Mouse (Mus musculus) liver, embryonic 14.5 days (tissue): ENCODE results near the gene Gm10234. TPM values are rescaled to one million over a fixed set of nuclear protein-coding genes. Genes with fewer than 3 reads are reported as not detected.

Experiments used
- ATAC-seq: fragments of 200-750 bp; cut with Nextera tagmentation; 2 replicates; pipeline ENCODE4 v1.8.0; 2017; ENCODE audit warnings: moderate number of reproducible peaks, mild to moderate bottlenecking, moderate library complexity; ENCODE audit not compliant: insufficient read depth
- DNase-seq, 3 experiments: peaks; one replicate each; pipeline ENCODE4 v3.0.0-alpha.2; 2012 to 2013; ENCODE audit warnings: low read depth in 3 of 3, low spot score in 3 of 3
- H3K27ac ChIP-seq: fragments of 300-500 bp; sonication (generic); 2 replicates; pipeline ENCODE4 v1.5.1; 2014; ENCODE audit warnings: moderate library complexity, mild to moderate bottlenecking, control low read depth, inconsistent platforms
- H3K27me3 ChIP-seq: fragments of 300-500 bp; sonication (generic); 2 replicates; pipeline ENCODE4 v1.6.1; 2014; ENCODE audit warnings: mild to moderate bottlenecking, low read length, moderate library complexity; ENCODE audit not compliant: control insufficient read depth, insufficient read depth
- H3K36me3 ChIP-seq: fragments of 300-500 bp; sonication (generic); replicated peaks from 2 replicates; pipeline ENCODE4 v1.6.1; 2014; ENCODE audit warnings: low read depth; ENCODE audit not compliant: control insufficient read depth, insufficient read depth
- H3K4me1 ChIP-seq, 2 experiments: fragments of 200-500 bp in 1 of 2; fragments of 300-500 bp in 1 of 2; sonication (generic) in 1 of 2; replicated peaks; 2 replicates each; pipeline ENCODE4 v1.6.1; 2012 to 2014; ENCODE audit warnings: antibody characterized with exemption in 1 of 2, inconsistent platforms in 1 of 2, low read length in 1 of 2; ENCODE audit not compliant: control insufficient read depth in 2 of 2, insufficient read depth in 2 of 2
- H3K4me2 ChIP-seq: fragments of 300-500 bp; sonication (generic); 2 replicates; pipeline ENCODE4 v1.6.1; 2014; ENCODE audit warnings: low read depth, mild to moderate bottlenecking, control low read depth, moderate library complexity
- H3K4me3 ChIP-seq, 2 experiments: fragments of 200-500 bp in 1 of 2; fragments of 300-500 bp in 1 of 2; sonication (generic) in 1 of 2; 2 replicates each; pipeline ENCODE4 v1.5.1; 2012 to 2014; ENCODE audit warnings: low read depth in 2 of 2, low read length in 2 of 2, mild to moderate bottlenecking in 2 of 2, control low read depth in 1 of 2, inconsistent platforms in 1 of 2, moderate library complexity in 1 of 2; ENCODE audit not compliant: insufficient read depth in 1 of 2
- H3K9ac ChIP-seq: fragments of 300-500 bp; sonication (generic); replicated peaks from 2 replicates; pipeline ENCODE4 v1.6.1; 2014; ENCODE audit warnings: mild to moderate bottlenecking, control low read depth, moderate library complexity
- H3K9me3 ChIP-seq: fragments of 300-500 bp; sonication (generic); 2 replicates; pipeline ENCODE4 v1.6.1; 2016; ENCODE audit warnings: low read length, mixed read lengths; ENCODE audit not compliant: control insufficient read depth
- CTCF ChIP-seq: IDR thresholded peaks from 2 replicates; pipeline ENCODE4 v1.5.1; 2016; ENCODE audit warnings: antibody characterized with exemption, low read depth, control low read depth
- EP300 ChIP-seq: IDR thresholded peaks from 2 replicates; pipeline ENCODE4 v1.6.1; 2016; ENCODE audit warnings: antibody characterized with exemption, low read depth
- WGBS: fragments of 180-500 bp; shearing (Covaris S2); extraction: QIAGEN DNeasy Blood & Tissue Kit; methylation state at CpG from one replicate; pipeline ENCODE4 v1.1.7; 2014; ENCODE audit not compliant: insufficient replicate concordance; 5-methylcytosine and 5-hydroxymethylcytosine counted together
- polyA plus RNA-seq, 2 experiments: library from polyadenylated mRNA; depleted of rRNA in 1 of 2; stranded (reverse) in 1 of 2; unstranded in 1 of 2; fragments of >200 nt; fragmentation: Nextera tagmentation in 1 of 2; extraction: Ambion mirVana in 1 of 2; gene quantifications; 2 replicates each; pipeline versions ENCODE4 v1.2.1 to v1.2.3; 2012 to 2014

Gm10234 gene
- polyA plus RNA-seq, 2 experiments = not detected

DNA sequence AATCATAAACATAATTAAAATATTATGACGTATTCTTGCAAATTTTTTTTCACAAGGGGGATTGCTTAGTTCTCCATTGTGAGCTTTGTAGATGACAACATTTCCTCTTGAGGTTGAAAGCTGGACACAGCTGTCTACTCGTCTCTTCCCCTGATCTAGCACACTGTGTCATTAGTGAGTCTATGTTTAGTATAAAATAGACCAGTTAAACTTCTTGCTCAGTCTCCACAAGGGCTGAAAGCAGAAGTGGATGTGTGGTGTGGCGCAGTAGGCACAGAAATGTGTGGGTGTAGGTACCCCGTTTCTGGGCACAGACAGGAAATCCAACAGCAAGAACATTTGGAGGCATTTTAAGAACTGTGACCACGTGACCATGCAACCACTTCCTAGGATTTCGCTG, 12.9 kb downstream of the Gm10234 start:
- no peak for ATAC-seq
- 24% methylated on average over 6 of the region's 6 CpGs for whole genome bisulfite sequencing
- H3K4me2 ChIP-seq = no peak overlapping the region

DNA sequence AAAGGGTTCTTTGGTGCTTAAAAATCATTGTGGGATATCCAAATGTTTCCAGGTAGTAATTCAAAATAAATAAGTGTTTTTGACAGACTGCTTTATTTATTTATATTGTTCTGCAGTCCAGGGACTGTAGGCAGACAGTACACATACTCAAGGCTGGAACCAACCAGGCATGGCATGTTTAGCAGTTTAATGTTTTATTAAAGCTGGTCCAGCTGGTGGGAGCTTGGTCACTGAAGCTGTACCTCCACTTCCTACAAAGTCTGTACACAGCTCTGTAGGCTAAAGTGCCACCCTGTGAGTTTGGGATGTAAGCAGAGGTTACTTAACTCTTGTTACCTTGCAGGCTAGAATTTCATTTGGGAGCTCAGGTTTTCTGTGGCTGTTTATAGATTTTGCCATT, 27.5 kb downstream of the Gm10234 start:
- Histone ChIP-seq H3K4me1 (no peaks in the 10 kb centered on the region), H3K27me3 (no peaks in the 10 kb centered on the region), H3K27ac (no peak overlapping the region), H3K9ac (no peak overlapping the region), H3K9me3 (no peaks in the 10 kb centered on the region), H3K4me2 (no peak overlapping the region), H3K36me3 (no peaks in the 10 kb centered on the region), H3K4me3 (no peak overlapping the region)
- ATAC-seq = no peak
- no peak for DNase-seq
- TF ChIP-seq CTCF (no peak), EP300 (no peak)

More for the DNA sequence above, 12.9 kb downstream of the Gm10234 start:
- Histone ChIP-seq H3K9me3 (no peaks in the 10 kb centered on the region), H3K27me3 (no peaks in the 10 kb centered on the region), H3K4me3 (no peak overlapping the region), H3K27ac (no peak overlapping the region), H3K4me1 (no peaks in the 10 kb centered on the region), H3K36me3 (no peaks in the 10 kb centered on the region), H3K9ac (no peak overlapping the region)
- DNase-seq = no peak
- no peak for TF ChIP-seq CTCF
- no peak for TF ChIP-seq EP300

DNA sequence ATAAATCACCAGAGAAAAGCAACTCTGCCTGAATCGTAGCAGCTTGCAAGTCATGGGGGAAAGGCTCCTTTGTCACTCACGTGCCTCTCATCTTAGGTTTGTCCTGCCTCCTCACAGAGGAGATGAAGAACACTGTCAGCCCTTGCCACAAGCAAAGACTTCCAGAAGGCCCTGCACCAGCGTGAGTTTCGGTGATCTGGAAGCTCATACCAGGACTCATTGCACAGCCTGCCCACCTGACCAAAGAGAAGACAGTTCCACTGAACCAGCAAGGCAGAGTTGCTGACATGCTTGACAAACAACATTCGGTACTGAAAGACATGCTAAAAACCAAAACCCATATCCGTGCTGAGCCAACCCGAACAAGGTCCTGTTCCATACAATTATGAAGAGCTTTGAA, 31.1 kb downstream of the Gm10234 start:
- H3K36me3 ChIP-seq = no peaks in the 10 kb centered on the region
- H3K9me3 ChIP-seq = no peaks in the 10 kb centered on the region
- no peaks in the 10 kb centered on the region for H3K4me1 ChIP-seq
- no peak overlapping the region for H3K4me2 ChIP-seq
- 63% methylated on average over 7 of the region's 7 CpGs for WGBS
- TF ChIP-seq EP300 (no peak), CTCF (no peak)
- no peaks in the 10 kb centered on the region for H3K27me3 ChIP-seq
- DNase-seq (no peak), ATAC-seq (no peak)
- H3K9ac ChIP-seq = no peak overlapping the region
- H3K27ac ChIP-seq = no peak overlapping the region
- no peak overlapping the region for H3K4me3 ChIP-seq

DNA sequence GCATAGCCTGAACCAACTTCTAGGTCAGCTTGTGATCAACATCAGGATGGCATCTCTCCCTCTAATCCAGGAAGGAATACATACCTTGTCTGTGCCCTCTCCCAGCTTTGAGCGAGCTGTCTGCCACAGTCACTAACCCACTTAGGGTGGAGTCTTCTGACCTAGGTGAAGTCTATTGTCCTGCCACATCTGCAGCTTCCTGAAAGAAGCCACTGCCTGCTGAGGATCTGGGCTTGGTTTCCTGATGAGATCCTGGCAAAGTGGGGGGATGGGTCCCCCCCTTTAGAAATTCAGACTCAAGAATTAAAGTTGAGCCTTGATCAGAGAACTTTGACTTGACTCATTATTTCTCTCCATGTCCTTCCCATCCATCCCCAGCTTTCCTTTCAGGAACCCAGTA, 32.0 kb downstream of the Gm10234 start:
- Histone ChIP-seq H3K4me3 (no peak overlapping the region), H3K4me2 (no peak overlapping the region), H3K4me1 (no peaks in the 10 kb centered on the region), H3K9me3 (no peaks in the 10 kb centered on the region), H3K27me3 (no peaks in the 10 kb centered on the region), H3K36me3 (no peaks in the 10 kb centered on the region), H3K9ac (no peak overlapping the region), H3K27ac (no peak overlapping the region)
- DNase-seq (no peak), ATAC-seq (no peak)
- 64% methylated on average over 1 of the region's 1 CpGs for WGBS
- TF ChIP-seq CTCF = no peak
- TF ChIP-seq EP300 = no peak

DNA sequence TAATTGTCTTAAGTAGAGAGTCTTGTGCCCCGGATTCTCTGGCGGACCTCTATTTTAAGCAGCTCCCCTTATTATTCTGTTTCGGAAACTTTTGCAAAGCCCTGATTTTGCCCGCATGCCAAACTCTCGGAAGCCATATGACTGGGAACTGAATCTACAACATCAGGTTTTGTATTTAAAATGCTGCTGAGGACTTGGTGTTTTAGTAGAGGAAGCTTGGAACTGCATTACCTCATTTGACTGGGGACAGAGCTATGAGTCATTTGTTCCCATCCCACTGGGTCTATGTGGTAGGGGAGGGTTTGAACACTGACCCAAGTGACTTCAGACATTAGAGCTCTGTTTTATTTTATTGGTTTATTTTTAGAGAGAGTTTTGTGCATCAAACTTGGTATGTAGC, 38.2 kb downstream of the Gm10234 start:
- TF ChIP-seq EP300 = no peak
- no peak for TF ChIP-seq CTCF
- Histone ChIP-seq H3K9ac (no peak overlapping the region), H3K4me1 (no peaks in the 10 kb centered on the region), H3K27ac (no peak overlapping the region), H3K36me3 (no peaks in the 10 kb centered on the region), H3K9me3 (no peaks in the 10 kb centered on the region), H3K27me3 (no peaks in the 10 kb centered on the region), H3K4me3 (no peak overlapping the region), H3K4me2 (no peak overlapping the region)
- 70% methylated on average over 5 of the region's 5 CpGs for WGBS
- no peak for ATAC-seq
- no peak for DNase-seq
